Mouse (Mus musculus) megakaryocyte progenitor cell, adult 5-6 weeks (primary cell): Measurements from ENCODE around the gene Kcnq1. TPM values are rescaled to one million over a fixed set of nuclear protein-coding genes. Genes with fewer than 3 reads are reported as not detected.
A peak's percentile ranks its signal among the peaks of the same experiment; 100 is the strongest.

ENCODE experiments used
- ATAC-seq: replicated peaks from 2 replicates; pipeline ENCODE4 v1.8.0; 2016; ENCODE audit warnings: mild to moderate bottlenecking, moderate TSS enrichment, inconsistent platforms; ENCODE audit not compliant: poor library complexity
- total RNA-seq, 2 experiments: library from RNA; stranded (forward) in 1 of 2; stranded (reverse) in 1 of 2; fragments of 157-497, 149-512 nt in 1 of 2; fragments of 200-1000 nt in 1 of 2; gene quantifications; 2 replicates each; pipeline versions ENCODE4 v1.2.3 to v1.2.4; 2015 to 2017

The Kcnq1 gene
- total RNA-seq, 2 experiments from 2014 or later, result not detected

- ATAC-seq, result no peak
Observed at GRCm38 (mm10) chr7:143123876-143124669, 17.9 kb downstream of the Kcnq1 start.

- ATAC-seq, result no peak
Observed at GRCm38 (mm10) chr7:143124902-143125301, 18.7 kb downstream of the Kcnq1 start.

GRCm38 (mm10) chr7:143132815-143133214 lies 26.7 kb downstream of the Kcnq1 start:
- ATAC-seq, result peak; percentile 60

- no peak for ATAC-seq
Observed at GRCm38 (mm10) chr7:143136125-143136524, 30.0 kb downstream of the Kcnq1 start.

GRCm38 (mm10) chr7:143136561-143136960 lies 30.4 kb downstream of the Kcnq1 start:
- no peak for ATAC-seq

- ATAC-seq, result peak; percentile 88
Observed at GRCm38 (mm10) chr7:143138789-143139188, 32.6 kb downstream of the Kcnq1 start.

- peak; percentile 38; the same call in 1 of the 2 replicates for ATAC-seq
Observed at GRCm38 (mm10) chr7:143139932-143140331, 33.8 kb downstream of the Kcnq1 start.

- no peak for ATAC-seq
Observed at GRCm38 (mm10) chr7:143142680-143143079, 36.5 kb downstream of the Kcnq1 start.

- ATAC-seq, result no peak
Observed at GRCm38 (mm10) chr7:143147015-143147414, 40.9 kb downstream of the Kcnq1 start.

- ATAC-seq, result peak; percentile 63
Observed at GRCm38 (mm10) chr7:143151171-143151570, 45.0 kb downstream of the Kcnq1 start.

GRCm38 (mm10) chr7:143152350-143152749 lies 46.2 kb downstream of the Kcnq1 start:
- peak; percentile 45 for ATAC-seq

GRCm38 (mm10) chr7:143153915-143154373 lies 47.8 kb downstream of the Kcnq1 start:
- peak; percentile 89 for ATAC-seq

- ATAC-seq, result no peak
Observed at GRCm38 (mm10) chr7:143154458-143154871, 48.3 kb downstream of the Kcnq1 start.

GRCm38 (mm10) chr7:143155257-143155656 lies 49.1 kb downstream of the Kcnq1 start:
- no peak for ATAC-seq

- no peak for ATAC-seq
Observed at GRCm38 (mm10) chr7:143158690-143159425, 52.7 kb downstream of the Kcnq1 start.

- ATAC-seq, result no peak
Observed at GRCm38 (mm10) chr7:143159446-143159845, 53.3 kb downstream of the Kcnq1 start.

GRCm38 (mm10) chr7:143160057-143160456 lies 53.9 kb downstream of the Kcnq1 start:
- ATAC-seq, result no peak

- ATAC-seq, result no peak
Observed at GRCm38 (mm10) chr7:143162051-143162450, 55.9 kb downstream of the Kcnq1 start.

- no peak for ATAC-seq
Observed at GRCm38 (mm10) chr7:143164074-143164473, 57.9 kb downstream of the Kcnq1 start.

- no peak for ATAC-seq
Observed at GRCm38 (mm10) chr7:143165687-143166265, 59.6 kb downstream of the Kcnq1 start.

- ATAC-seq, result peak; percentile 39
Observed at GRCm38 (mm10) chr7:143167275-143167674, 61.1 kb downstream of the Kcnq1 start.

GRCm38 (mm10) chr7:143169371-143169770 lies 63.2 kb downstream of the Kcnq1 start:
- ATAC-seq, result no peak
